Mouse (Mus musculus) embryonic facial prominence, embryonic 11.5 days (tissue): ENCODE measurements around the gene Rrad. TPM values are rescaled to one million over a fixed set of nuclear protein-coding genes. Genes with fewer than 3 reads are reported as not detected.

ENCODE experiments used
- ATAC-seq: fragments of 200-750 bp; cut with Nextera tagmentation; replicated peaks from 2 replicates; pipeline ENCODE4 v1.8.0; 2017; ENCODE audit warnings: low read depth; ENCODE audit not compliant: insufficient number of reproducible peaks, low FRiP score, low TSS enrichment
- DNase-seq: peaks from one replicate; pipeline ENCODE4 v3.0.0-alpha.2; 2015; ENCODE audit warnings: low spot score
- H3K27ac ChIP-seq: fragments of 300-500 bp; sonication (generic); replicated peaks from 2 replicates; pipeline ENCODE4 v1.5.1; 2014; ENCODE audit warnings: mild to moderate bottlenecking, low read depth, low read length, control low read depth
- H3K27me3 ChIP-seq: fragments of 300-500 bp; sonication (generic); 2 replicates; pipeline ENCODE4 v1.6.1; 2014; ENCODE audit warnings: mild to moderate bottlenecking, low read length, moderate library complexity, mixed read lengths; ENCODE audit not compliant: control insufficient read depth, insufficient read depth
- H3K36me3 ChIP-seq: fragments of 300-500 bp; sonication (generic); replicated peaks from 2 replicates; pipeline ENCODE4 v1.6.1; 2014; ENCODE audit warnings: low read depth, mild to moderate bottlenecking, low read length, moderate library complexity, mixed read lengths; ENCODE audit not compliant: control insufficient read depth, insufficient read depth
- H3K4me1 ChIP-seq: fragments of 300-500 bp; sonication (generic); 2 replicates; pipeline ENCODE4 v1.6.1; 2014; ENCODE audit warnings: low read length, mixed read lengths; ENCODE audit not compliant: control insufficient read depth, insufficient read depth
- H3K4me2 ChIP-seq: fragments of 300-500 bp; sonication (generic); 2 replicates; pipeline ENCODE4 v1.6.1; 2014; ENCODE audit warnings: low read depth, mild to moderate bottlenecking, control low read depth, low read length, moderate library complexity
- H3K4me3 ChIP-seq: fragments of 300-500 bp; sonication (generic); 2 replicates; pipeline ENCODE4 v1.5.1; 2014; ENCODE audit warnings: low read depth, low read length, control low read depth
- H3K9ac ChIP-seq: fragments of 300-500 bp; sonication (generic); replicated peaks from 2 replicates; pipeline ENCODE4 v1.6.1; 2014; ENCODE audit warnings: mild to moderate bottlenecking, control low read depth, low read length
- H3K9me3 ChIP-seq: fragments of 300-500 bp; sonication (generic); replicated peaks from 2 replicates; pipeline ENCODE4 v1.6.1; 2016; ENCODE audit warnings: mild to moderate bottlenecking, low read length, inconsistent platforms, mixed read lengths; ENCODE audit not compliant: control insufficient read depth
- WGBS: fragments of 180-500 bp; shearing (Covaris S2); extraction: QIAGEN DNeasy Blood & Tissue Kit; methylation state at CpG from one replicate; pipeline ENCODE4 v1.1.7; 2014; 5-methylcytosine and 5-hydroxymethylcytosine counted together
- polyA plus RNA-seq: library from polyadenylated mRNA; unstranded; fragments of >200 nt; fragmentation: Nextera tagmentation; extraction: Ambion mirVana; gene quantifications from 2 replicates; pipeline ENCODE4 v1.2.1, GENCODE M21; 2014

Rrad gene
- polyA plus RNA-seq, 1 experiment from 2014 or later = 3.6 TPM

GRCm38 (mm10) chr8:104640241-104640640 lies 9.1 kb upstream of the Rrad start:
- Histone ChIP-seq H3K9me3 (no peaks in the 10 kb centered on the region), H3K27me3 (no peaks in the 10 kb centered on the region), H3K4me1 (peaks cover 2% of the 10 kb centered on the region; the same call in 1 of the 2 replicates), H3K9ac (no peak overlapping the region), H3K4me2 (no peak overlapping the region; the same call in none of the 2 replicates), H3K36me3 (no peaks in the 10 kb centered on the region; the same call in 1 of the 2 replicates), H3K4me3 (no peak overlapping the region), H3K27ac (no peak overlapping the region)
- 89% methylated on average over 7 of the region's 7 CpGs for WGBS
- ATAC-seq = no peak
- no peak for DNase-seq

- 92% methylated on average over 6 of the region's 6 CpGs for WGBS
- H3K9ac ChIP-seq = no peak overlapping the region
- no peaks in the 10 kb centered on the region for H3K9me3 ChIP-seq
- DNase-seq = no peak
- H3K36me3 ChIP-seq = no peaks in the 10 kb centered on the region; the same call in 1 of the 2 replicates
- no peak for ATAC-seq
- no peak overlapping the region for H3K4me2 ChIP-seq
- H3K27ac ChIP-seq = no peak overlapping the region
- peaks cover 2% of the 10 kb centered on the region; the same call in 1 of the 2 replicates for H3K4me1 ChIP-seq
- no peak overlapping the region for H3K4me3 ChIP-seq
- no peaks in the 10 kb centered on the region for H3K27me3 ChIP-seq
Observed at GRCm38 (mm10) chr8:104638010-104638409, 6.9 kb upstream of the Rrad start.

- no peaks in the 10 kb centered on the region for H3K9me3 ChIP-seq
- no peaks in the 10 kb centered on the region; the same call in 1 of the 2 replicates for H3K36me3 ChIP-seq
- no peak overlapping the region for H3K9ac ChIP-seq
- no peak for ATAC-seq
- no peaks in the 10 kb centered on the region; the same call in 1 of the 2 replicates for H3K4me1 ChIP-seq
- peaks cover 9% of the 10 kb centered on the region for H3K27me3 ChIP-seq
- H3K4me2 ChIP-seq = no peak overlapping the region
- no peak overlapping the region for H3K27ac ChIP-seq
- H3K4me3 ChIP-seq = no peak overlapping the region
- DNase-seq = no peak
- 86% methylated on average over 3 of the region's 3 CpGs for WGBS
Observed at GRCm38 (mm10) chr8:104635004-104635710, 4.0 kb upstream of the Rrad start.

GRCm38 (mm10) chr8:104633156-104633744 lies 2.1 kb upstream of the Rrad start:
- no peak overlapping the region for H3K4me3 ChIP-seq
- WGBS = 63% methylated on average over 9 of the region's 9 CpGs
- H3K9ac ChIP-seq = no peak overlapping the region
- ATAC-seq = no peak
- peaks cover 14% of the 10 kb centered on the region for H3K27me3 ChIP-seq
- no peaks in the 10 kb centered on the region for H3K9me3 ChIP-seq
- H3K27ac ChIP-seq = no peak overlapping the region
- H3K4me2 ChIP-seq = no peak overlapping the region
- no peaks in the 10 kb centered on the region for H3K36me3 ChIP-seq
- H3K4me1 ChIP-seq = no peaks in the 10 kb centered on the region; the same call in 1 of the 2 replicates
- DNase-seq = no peak

- H3K36me3 ChIP-seq = no peaks in the 10 kb centered on the region
- no peak overlapping the region for H3K27ac ChIP-seq
- ATAC-seq (no peak), DNase-seq (no peak)
- no peak overlapping the region for H3K4me2 ChIP-seq
- no peak overlapping the region for H3K4me3 ChIP-seq
- no peak overlapping the region for H3K9ac ChIP-seq
- H3K4me1 ChIP-seq = no peaks in the 10 kb centered on the region; the same call in 1 of the 2 replicates
- 61% methylated on average over 6 of the region's 6 CpGs for WGBS
- H3K27me3 ChIP-seq = peaks cover 14% of the 10 kb centered on the region
- H3K9me3 ChIP-seq = no peaks in the 10 kb centered on the region
Observed at GRCm38 (mm10) chr8:104632486-104632885, 1.4 kb upstream of the Rrad start.

GRCm38 (mm10) chr8:104631975-104632374 lies 848 bp upstream of the Rrad start:
- no peaks in the 10 kb centered on the region for H3K36me3 ChIP-seq
- WGBS = 38% methylated on average over 5 of the region's 5 CpGs
- H3K4me1 ChIP-seq = no peaks in the 10 kb centered on the region; the same call in 1 of the 2 replicates
- no peak overlapping the region for H3K9ac ChIP-seq
- no peak overlapping the region for H3K4me2 ChIP-seq
- peaks cover 14% of the 10 kb centered on the region for H3K27me3 ChIP-seq
- no peak for ATAC-seq
- H3K27ac ChIP-seq = no peak overlapping the region
- H3K4me3 ChIP-seq = no peak overlapping the region
- no peaks in the 10 kb centered on the region for H3K9me3 ChIP-seq
- no peak for DNase-seq

GRCm38 (mm10) chr8:104630574-104630973 lies 553 bp downstream of the Rrad start:
- ATAC-seq (no peak), DNase-seq (peak; percentile 2)
- Histone ChIP-seq H3K9ac (peak overlapping the region; percentile 32; the same call in 1 of the 2 replicates), H3K4me3 (peak overlapping the region; percentile 31), H3K4me2 (peak overlapping the region; percentile 48), H3K27me3 (peaks cover 14% of the 10 kb centered on the region), H3K4me1 (no peaks in the 10 kb centered on the region; the same call in 1 of the 2 replicates), H3K27ac (no peak overlapping the region), H3K9me3 (no peaks in the 10 kb centered on the region), H3K36me3 (no peaks in the 10 kb centered on the region)
- WGBS = under 1% methylated on average over 36 of the region's 36 CpGs

- ATAC-seq = no peak
- H3K4me2 ChIP-seq = no peak overlapping the region; the same call in 1 of the 2 replicates
- H3K27me3 ChIP-seq = peaks cover 14% of the 10 kb centered on the region
- no peak for DNase-seq
- WGBS = 38% methylated on average over 8 of the region's 8 CpGs
- no peak overlapping the region for H3K4me3 ChIP-seq
- no peaks in the 10 kb centered on the region for H3K9me3 ChIP-seq
- no peaks in the 10 kb centered on the region for H3K36me3 ChIP-seq
- H3K27ac ChIP-seq = no peak overlapping the region
- no peak overlapping the region for H3K9ac ChIP-seq
- H3K4me1 ChIP-seq = no peaks in the 10 kb centered on the region; the same call in 1 of the 2 replicates
Observed at GRCm38 (mm10) chr8:104630111-104630479, 1.0 kb downstream of the Rrad start.
